Mouse (Mus musculus) liver, adult 2 months (tissue): ENCODE data around the gene Crebrf. TPM values are rescaled to one million over a fixed set of nuclear protein-coding genes. Genes with fewer than 3 reads are reported as not detected.
A peak's percentile ranks its signal among the peaks of the same experiment; 100 is the strongest.

Source experiments
- DNase-seq: peaks from one replicate; pipeline ENCODE4 v3.0.0-alpha.2; 2011; ENCODE audit warnings: low read depth, low spot score; ENCODE audit errors: extremely low read depth
- H3K27ac ChIP-seq: fragments of 200-500 bp; replicated peaks from 2 replicates; pipeline ENCODE4 v1.5.1; 2012; ENCODE audit warnings: low read depth, mild to moderate bottlenecking, control low read depth, inconsistent platforms, low read length; ENCODE audit not compliant: insufficient read depth
- H3K27me3 ChIP-seq: fragments of 200-500 bp; 2 replicates; pipeline ENCODE4 v1.6.1; 2012; ENCODE audit warnings: mild to moderate bottlenecking, moderate library complexity, low read length, inconsistent platforms; ENCODE audit not compliant: control insufficient read depth, insufficient read depth
- H3K36me3 ChIP-seq: fragments of 200-500 bp; 2 replicates; pipeline ENCODE4 v1.6.1; 2012; ENCODE audit warnings: low read length, inconsistent platforms; ENCODE audit not compliant: control insufficient read depth, insufficient read depth
- H3K4me1 ChIP-seq: fragments of 200-500 bp; 2 replicates; pipeline ENCODE4 v1.6.1; 2011; ENCODE audit warnings: low read length; ENCODE audit not compliant: control insufficient read depth, insufficient read depth
- H3K4me3 ChIP-seq: fragments of 200-500 bp; 2 replicates; pipeline ENCODE4 v1.5.1; 2011; ENCODE audit warnings: low read depth, mild to moderate bottlenecking, control low read depth, low read length, moderate library complexity; ENCODE audit not compliant: insufficient read depth
- H3K79me2 ChIP-seq: fragments of 200-500 bp; 2 replicates; pipeline ENCODE4 v1.6.1; 2012; ENCODE audit warnings: inconsistent platforms, mild to moderate bottlenecking, low read length, moderate library complexity; ENCODE audit not compliant: control insufficient read depth, insufficient read depth
- H3K9ac ChIP-seq: fragments of 200-500 bp; 2 replicates; pipeline ENCODE4 v1.6.1; 2012; ENCODE audit warnings: low read depth, mild to moderate bottlenecking, control low read depth, inconsistent platforms, low read length
- CTCF ChIP-seq: fragments of 200-500 bp; IDR thresholded peaks from 2 replicates; pipeline ENCODE4 v1.5.1; 2011; ENCODE audit warnings: low read depth, low read length, control low read depth
- POLR2A ChIP-seq: fragments of 200-500 bp; IDR thresholded peaks from 2 replicates; pipeline ENCODE4 v1.6.1; 2011; ENCODE audit warnings: low read length, control low read depth; ENCODE audit not compliant: insufficient read depth; ENCODE audit errors: extremely low read depth
- WGBS: fragments of 180-500 bp; shearing (Covaris S2); methylation state at CpG from one replicate; pipeline ENCODE4 v1.1.7; 2018; 5-methylcytosine and 5-hydroxymethylcytosine counted together
- polyA plus RNA-seq: library from polyadenylated mRNA; depleted of rRNA; stranded (reverse); fragments of >200 nt; gene quantifications from 2 replicates; pipeline ENCODE4 v1.2.3, GENCODE M21; 2012
- total RNA-seq: library from RNA; depleted of rRNA; stranded (reverse); fragments of >200 nt; gene quantifications from 2 replicates; pipeline ENCODE4 v1.2.3, GENCODE M21; 2014

Crebrf gene
- total and polyA plus RNA-seq, 2 experiments = 1.4 to 37.0 TPM

DNA sequence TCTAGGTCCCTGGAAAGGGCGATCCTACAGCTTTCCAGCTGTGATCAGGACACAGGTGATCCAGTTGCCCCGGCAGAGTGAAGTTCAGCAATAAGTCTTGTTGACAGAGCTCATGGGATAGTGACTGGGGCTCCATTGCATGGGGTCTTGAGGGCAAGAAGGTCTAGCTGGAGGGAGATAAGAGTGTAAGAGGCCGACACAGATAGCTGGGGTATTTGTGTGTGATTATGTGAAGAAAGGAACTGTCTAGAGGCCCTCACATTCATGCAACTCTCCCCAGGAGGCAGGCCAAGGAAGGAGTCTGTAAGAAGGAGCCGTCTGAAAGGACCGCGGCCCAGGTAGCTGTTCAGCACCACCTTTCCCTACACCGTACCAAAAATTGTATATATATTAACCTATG is 8.4 kb upstream of the Crebrf start:
- TF ChIP-seq CTCF (no peak), POLR2A (no peak)
- DNase-seq = no peak
- H3K9ac ChIP-seq = no peak overlapping the region
- peaks cover 2% of the 10 kb centered on the region; the same call in 1 of the 2 replicates for H3K4me1 ChIP-seq
- H3K79me2 ChIP-seq = no peaks in the 10 kb centered on the region
- H3K4me3 ChIP-seq = no peak overlapping the region
- H3K27ac ChIP-seq = no peak overlapping the region
- no peaks in the 10 kb centered on the region for H3K36me3 ChIP-seq
- 64% methylated on average over 7 of the region's 7 CpGs for WGBS
- H3K27me3 ChIP-seq = no peaks in the 10 kb centered on the region

DNA sequence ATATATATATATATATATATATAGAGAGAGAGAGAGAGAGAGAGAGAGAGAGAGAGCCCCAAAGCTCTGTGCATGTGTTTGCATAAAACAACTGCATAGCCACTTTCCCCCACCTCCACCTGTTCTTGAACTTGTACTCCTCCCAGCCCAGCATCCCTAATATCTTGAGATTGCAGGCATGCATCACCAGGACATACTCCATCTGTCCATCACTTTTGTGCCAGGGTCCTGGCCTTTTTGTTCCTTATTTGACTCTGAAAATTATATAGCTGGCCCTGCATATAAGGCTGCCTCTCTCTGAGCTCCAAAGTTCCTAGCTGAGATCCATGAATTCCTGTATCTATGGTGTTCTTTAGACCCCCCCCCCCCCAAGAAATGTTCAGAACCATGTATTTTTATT is 7.0 kb upstream of the Crebrf start:
- Histone ChIP-seq H3K4me3 (no peak overlapping the region), H3K27ac (no peak overlapping the region), H3K9ac (no peak overlapping the region), H3K79me2 (no peaks in the 10 kb centered on the region), H3K4me1 (no peaks in the 10 kb centered on the region), H3K36me3 (no peaks in the 10 kb centered on the region), H3K27me3 (no peaks in the 10 kb centered on the region)
- DNase-seq = no peak
- TF ChIP-seq POLR2A (no peak), CTCF (no peak)

DNA sequence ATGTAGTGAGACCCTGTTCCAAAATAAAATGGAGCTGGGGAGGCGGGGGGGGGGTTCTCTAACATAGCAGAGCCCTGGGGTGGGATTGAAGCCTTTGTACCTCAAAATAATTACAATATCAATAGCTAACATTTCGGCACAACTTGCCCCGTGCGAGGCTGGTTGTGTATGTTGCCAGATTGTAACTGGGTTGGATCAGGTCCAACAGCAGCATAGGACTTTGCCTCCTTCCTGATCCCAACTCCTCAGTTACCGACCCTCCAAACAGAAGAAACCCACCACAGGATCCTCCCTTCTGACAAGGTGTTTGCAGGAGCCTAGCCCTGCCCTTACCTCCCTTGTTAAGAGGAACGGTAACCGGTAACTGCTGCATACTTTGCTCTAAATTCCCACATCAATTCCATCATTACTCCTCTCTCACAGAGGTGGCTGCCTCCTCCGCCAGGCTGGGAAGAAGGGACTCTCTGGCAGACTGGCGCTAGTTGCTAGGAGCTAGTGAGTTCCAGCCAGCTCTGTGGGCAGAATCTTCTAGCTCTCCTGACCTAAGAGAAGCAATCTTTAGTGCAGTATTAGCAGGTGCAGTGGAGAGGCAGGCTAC is 6.4 kb upstream of the Crebrf start:
- Histone ChIP-seq H3K36me3 (no peaks in the 10 kb centered on the region), H3K27ac (no peak overlapping the region), H3K9ac (no peak overlapping the region), H3K4me1 (no peaks in the 10 kb centered on the region), H3K27me3 (no peaks in the 10 kb centered on the region), H3K4me3 (no peak overlapping the region), H3K79me2 (no peaks in the 10 kb centered on the region)
- 55% methylated on average over 9 of the region's 9 CpGs for WGBS
- TF ChIP-seq CTCF (no peak), POLR2A (no peak)
- DNase-seq = no peak

DNA sequence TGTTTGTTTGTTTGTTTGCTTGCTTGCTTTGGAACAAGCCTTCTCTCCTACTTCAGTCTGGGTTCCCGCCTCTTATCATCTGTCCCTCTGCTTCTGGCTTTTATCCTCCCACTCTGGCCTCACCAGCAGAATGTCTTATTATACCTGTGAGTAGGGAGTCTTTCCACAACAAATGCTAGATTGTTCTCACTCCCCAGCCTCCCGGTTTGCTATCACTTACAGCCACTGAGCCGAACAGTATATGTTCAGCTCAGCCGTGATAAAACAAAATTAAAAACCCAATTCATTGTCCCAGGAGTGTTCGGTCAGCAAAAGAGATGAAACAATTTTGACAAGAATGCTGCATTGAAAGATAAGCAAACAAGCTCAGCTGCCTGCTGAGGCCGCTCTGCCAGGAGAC is 5.4 kb upstream of the Crebrf start:
- Histone ChIP-seq H3K27me3 (no peaks in the 10 kb centered on the region), H3K79me2 (no peaks in the 10 kb centered on the region), H3K27ac (no peak overlapping the region), H3K36me3 (no peaks in the 10 kb centered on the region), H3K4me3 (no peak overlapping the region), H3K9ac (no peak overlapping the region), H3K4me1 (no peaks in the 10 kb centered on the region)
- DNase-seq = no peak
- WGBS = 73% methylated on average over 6 of the region's 6 CpGs
- TF ChIP-seq POLR2A (no peak), CTCF (no peak)

DNA sequence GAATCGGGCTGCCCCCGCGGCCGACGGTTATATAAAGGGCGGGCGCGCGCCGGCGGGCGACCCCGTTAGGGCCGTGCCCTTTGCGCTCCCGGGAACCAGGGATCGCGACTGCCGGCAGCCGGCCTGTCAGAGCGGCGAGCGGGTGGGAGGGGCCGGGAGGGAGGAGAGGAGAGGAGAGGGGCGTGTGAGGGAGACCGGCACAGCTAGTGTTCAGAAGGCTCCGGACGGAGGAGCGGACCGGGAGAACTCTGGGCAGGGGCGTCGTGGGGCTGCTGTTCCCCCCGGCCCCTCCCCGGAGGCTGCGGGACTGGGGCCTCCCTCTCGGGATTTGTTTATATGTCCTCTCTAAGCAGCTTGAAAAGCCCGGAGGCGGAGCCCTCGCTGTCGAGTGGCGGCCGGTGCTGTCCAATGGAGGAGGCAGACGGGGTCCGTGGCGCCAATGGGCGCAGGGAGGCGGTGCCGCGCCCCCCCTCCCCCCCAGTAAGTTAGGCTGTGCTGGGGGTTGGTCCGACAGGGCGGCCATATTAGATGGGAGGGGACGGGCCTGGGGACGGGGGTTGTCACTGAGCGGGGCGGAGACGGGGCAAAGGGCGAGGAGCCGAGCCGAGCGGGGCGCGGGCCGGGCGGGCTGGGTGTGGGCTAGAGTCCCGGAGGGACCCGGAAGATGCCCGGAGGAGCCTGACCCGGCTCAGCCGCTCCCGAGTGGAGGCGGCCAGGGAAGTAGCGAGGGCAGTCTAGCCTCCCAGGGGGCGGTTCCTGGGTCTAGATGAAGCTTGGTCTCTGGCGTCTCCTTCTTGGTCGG is 667 bp downstream of the Crebrf start:
- peaks cover 9% of the 10 kb centered on the region; the same call in 1 of the 2 replicates for H3K4me1 ChIP-seq
- H3K9ac ChIP-seq = peak overlapping the region; percentile 95
- H3K36me3 ChIP-seq = peaks cover 6% of the 10 kb centered on the region; the same call in 1 of the 2 replicates
- 1% methylated on average over 69 of the region's 75 CpGs for WGBS
- TF ChIP-seq POLR2A (peak; percentile 76), CTCF (no peak)
- H3K4me3 ChIP-seq = peak overlapping the region; percentile 95
- no peaks in the 10 kb centered on the region for H3K27me3 ChIP-seq
- DNase-seq = peak; percentile 88
- peaks cover 8% of the 10 kb centered on the region for H3K79me2 ChIP-seq
- H3K27ac ChIP-seq = peak overlapping the region; percentile 97

DNA sequence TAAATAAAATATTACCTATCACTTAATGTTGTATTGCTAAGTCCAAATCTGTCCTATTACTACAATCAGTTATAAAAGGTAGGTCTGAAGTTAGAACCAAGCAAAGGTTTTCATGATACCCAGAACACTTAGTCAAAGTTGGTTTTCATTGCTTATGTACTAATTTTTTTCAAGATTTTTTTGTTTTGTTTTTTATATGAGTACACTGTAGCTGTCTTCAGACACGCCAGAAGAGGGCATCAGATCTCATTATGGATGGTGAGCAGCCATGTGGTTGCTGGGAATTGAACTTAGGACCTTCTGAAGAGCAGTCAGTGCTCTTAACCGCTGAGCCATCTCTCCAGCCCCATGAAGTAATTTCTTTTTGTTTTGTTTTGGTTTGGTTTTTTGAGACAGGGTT is 2.4 kb downstream of the Crebrf start:
- H3K9ac ChIP-seq = no peak overlapping the region
- no peak overlapping the region for H3K4me3 ChIP-seq
- no peak for DNase-seq
- H3K27me3 ChIP-seq = no peaks in the 10 kb centered on the region
- TF ChIP-seq CTCF (no peak), POLR2A (no peak)
- no peak overlapping the region for H3K27ac ChIP-seq
- H3K4me1 ChIP-seq = peaks cover 9% of the 10 kb centered on the region; the same call in 1 of the 2 replicates
- 68% methylated on average over 2 of the region's 2 CpGs for WGBS
- H3K36me3 ChIP-seq = peaks cover 6% of the 10 kb centered on the region; the same call in 1 of the 2 replicates
- peaks cover 20% of the 10 kb centered on the region for H3K79me2 ChIP-seq
